Mouse (Mus musculus): ENCODE measurements at regions not wholly inside any gene's neighbourhood (a gene's known extent, or its start where the extent isn't known, plus 50 kb on each side); places are given as distances from the start of the nearest gene placed in this dataset.
A peak's percentile ranks its signal among the peaks of the same experiment; 100 is the strongest.
"Not testable (repeated sequence)": the region's sequence is repeated elsewhere in the genome, so short reads cannot be mapped to it uniquely, and the experiment has no call there.

DNA sequence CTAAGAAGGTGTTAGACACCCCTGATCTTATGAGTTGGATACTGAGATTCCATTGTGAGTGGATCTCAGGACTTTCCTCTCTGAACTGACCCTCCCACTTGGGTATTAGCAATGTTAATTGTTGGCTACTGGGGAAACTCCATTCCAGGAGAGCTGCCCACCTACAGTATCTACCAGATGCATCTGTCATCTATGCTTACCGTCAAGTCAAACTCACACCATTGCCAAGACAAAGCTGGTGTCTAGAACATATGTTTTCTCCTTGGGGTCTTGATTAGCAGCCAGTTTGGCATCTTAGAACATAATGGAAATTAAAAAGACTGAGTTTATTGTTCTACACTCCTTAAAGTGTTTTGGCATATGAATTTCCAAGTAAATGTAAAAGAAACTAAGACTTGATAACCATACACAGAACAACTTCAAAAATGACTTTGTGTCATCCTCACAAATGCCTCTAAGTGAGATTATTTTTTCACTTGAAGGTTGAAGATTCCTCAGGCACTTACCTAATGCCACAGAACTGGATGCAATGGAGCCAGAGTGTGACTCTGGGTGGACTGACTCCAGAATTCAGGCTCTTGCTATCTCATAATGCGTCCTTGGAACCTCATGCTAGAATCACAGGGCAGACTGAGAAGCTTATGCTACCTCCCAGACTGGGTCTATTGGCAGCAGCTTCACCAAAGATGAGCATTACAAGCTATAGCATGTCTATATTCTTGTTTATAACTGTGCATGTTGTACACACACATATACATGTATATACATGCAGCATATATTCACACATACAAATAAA, 107.5 kb upstream of the Rnf152 start:
- no peak for DNase-seq (ENCODE audit: low read depth in 2 of 2, low spot score in 2 of 2)

DNA sequence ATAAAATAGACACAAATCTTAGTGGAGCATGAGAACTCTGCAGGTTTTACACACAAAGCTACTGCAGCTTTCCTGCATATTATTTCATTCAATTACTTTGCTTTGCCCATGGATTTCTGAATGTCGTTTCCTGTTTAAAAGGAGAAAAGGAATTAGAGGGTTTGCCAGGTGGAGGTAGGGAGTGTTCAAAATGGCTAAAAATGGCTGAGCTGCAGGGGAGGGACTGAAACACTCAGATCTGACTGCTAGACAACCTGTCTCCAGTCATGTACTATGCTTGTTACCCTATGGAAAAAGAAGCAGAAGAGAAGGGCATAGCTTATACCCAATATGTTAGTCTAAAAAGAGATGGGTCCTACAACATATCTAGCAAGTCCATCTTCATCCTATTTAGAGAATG, 106.2 kb upstream of the Rnf152 start:
- no peak for DNase-seq (ENCODE audit: low read depth in 2 of 2, low spot score in 2 of 2)

DNA sequence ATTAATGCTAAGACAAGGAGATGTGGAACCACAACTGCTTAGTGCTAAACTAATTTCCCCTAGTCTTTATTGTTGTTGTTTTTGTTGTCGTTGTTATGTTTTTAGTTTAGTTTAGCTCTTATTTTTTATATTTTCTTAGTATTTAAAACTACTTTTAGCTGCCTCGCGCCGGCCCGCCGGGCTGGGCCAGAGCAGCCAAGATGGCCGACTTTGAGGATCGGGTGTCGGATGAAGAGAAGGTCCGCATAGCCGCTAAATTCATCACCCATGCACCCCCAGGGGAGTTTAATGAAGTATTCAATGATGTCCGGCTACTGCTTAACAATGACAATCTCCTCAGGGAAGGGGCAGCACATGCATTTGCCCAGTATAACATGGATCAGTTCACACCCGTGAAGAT, 99.3 kb upstream of the Rnf152 start:
- DNase-seq (ENCODE audit: low read depth in 2 of 2, low spot score in 2 of 2), result not testable (repeated sequence)

DNA sequence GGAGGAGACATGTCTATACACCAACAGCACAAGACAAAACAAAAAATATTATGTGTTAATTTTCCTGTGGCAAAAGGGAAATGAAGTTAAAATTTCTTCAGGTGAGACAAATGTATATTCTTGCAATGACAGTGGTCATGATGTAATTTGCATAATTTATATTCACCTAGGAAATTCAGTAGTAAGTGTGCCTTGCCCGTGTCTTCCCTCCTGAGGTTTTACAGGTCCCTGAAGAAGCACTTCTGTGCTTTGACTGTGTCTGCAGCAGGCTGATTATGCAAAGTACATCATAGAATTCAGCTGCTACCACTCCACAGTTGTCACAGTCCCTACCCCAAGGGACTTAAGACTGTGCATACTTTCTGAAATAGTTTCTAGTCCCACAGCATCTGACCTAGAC, 98.2 kb upstream of the Rnf152 start:
- DNase-seq (ENCODE audit: low read depth in 2 of 2, low spot score in 2 of 2), result no peak

DNA sequence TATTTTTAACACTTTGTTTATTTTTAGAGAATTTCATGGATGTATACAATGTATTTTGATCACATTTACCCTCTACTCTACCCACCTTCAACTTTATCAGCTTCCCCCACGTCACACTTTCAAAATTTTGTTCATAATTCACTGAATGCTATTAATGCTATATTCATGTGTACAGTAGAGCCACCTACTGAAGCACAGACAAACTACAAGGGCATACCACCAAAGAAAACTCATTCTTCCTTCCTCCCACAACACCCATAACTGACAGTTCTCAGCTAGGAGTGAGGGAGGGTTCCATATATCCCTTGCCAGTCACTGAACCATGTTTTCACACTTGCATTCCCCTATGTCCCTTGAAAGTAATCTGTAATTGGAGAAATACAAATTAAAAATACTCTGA, 89.7 kb upstream of the Rnf152 start:
- DNase-seq (ENCODE audit: low read depth in 2 of 2, low spot score in 2 of 2), result no peak

DNA sequence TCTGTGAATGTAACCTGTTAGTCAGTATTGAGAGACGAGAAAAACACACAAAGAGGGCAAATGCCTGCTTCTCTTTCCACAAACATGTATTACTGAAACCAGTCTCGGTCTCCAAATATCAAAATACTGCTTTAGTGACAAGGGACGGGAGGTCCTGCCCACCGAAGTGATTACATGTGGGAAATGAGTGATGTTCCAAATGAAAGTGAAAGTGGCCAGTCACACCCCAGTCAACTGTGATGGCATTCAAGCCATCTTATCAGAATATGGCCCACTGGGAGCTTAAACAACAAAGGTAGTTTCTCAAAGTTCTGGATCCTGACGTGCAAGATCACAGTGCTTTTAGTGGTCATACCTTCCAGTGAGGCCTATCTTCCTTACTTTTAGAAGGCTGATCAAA, 87.0 kb upstream of the Rnf152 start:
- no peak for DNase-seq (ENCODE audit: low read depth in 2 of 2, low spot score in 2 of 2)

DNA sequence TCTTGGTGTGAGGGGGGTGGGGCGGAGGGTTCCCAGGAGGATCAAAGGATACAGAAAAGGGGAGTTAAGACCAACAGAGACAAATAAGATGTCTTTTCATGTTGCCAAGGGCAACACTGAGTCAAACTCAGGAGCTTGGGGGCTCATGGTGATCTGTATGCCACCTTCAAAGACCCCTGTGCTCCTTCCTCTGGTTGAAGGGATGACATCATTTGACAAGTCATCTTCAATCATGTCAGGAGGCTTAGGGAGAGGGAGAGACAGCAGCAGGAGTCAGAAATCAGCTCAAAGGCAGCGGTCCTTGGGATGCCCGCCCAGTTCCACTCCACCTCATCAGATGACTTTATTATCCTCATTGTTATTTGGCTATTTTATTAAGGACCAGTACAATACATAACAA, 83.8 kb upstream of the Rnf152 start:
- no peak for DNase-seq (ENCODE audit: low read depth in 2 of 2, low spot score in 2 of 2)

DNA sequence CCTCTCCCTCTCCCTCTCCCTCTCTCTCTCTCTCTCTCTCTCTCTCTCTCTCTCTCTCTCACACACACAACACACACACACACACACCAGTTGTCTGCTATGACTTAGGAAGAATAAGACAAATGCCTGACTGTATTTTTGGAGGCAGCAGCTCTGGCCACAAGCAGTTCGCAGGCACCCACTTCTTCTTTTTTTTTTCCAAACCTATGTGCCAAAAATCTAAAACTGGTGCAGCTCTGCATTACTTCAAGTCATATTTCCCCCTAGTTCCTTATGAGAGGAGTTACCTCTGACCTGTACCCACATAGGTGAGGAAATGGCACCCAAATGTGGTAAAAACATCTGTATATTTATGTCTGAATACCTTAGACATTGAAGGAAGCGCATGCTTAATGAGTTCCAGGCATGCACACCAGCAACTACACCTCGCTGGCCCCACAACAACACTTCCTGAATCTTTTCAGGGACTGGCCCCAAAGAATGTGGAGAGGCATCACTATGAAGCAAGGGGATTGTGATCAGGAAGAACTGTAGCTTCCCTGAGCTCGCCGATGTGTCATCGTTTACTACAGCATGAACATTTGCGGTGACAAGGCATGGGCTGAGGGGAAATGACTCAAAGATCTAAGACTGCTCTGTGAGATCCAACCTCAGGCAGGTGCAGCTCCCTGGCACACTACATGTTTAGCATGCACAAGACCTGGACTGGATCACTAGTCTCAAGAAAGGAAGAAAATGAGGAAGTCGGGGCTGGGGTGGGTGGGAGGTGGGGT, 78.3 kb upstream of the Rnf152 start:
- DNase-seq (ENCODE audit: low read depth in 2 of 2, low spot score in 2 of 2), result peak in 1 of 2 experiments; percentile 1

DNA sequence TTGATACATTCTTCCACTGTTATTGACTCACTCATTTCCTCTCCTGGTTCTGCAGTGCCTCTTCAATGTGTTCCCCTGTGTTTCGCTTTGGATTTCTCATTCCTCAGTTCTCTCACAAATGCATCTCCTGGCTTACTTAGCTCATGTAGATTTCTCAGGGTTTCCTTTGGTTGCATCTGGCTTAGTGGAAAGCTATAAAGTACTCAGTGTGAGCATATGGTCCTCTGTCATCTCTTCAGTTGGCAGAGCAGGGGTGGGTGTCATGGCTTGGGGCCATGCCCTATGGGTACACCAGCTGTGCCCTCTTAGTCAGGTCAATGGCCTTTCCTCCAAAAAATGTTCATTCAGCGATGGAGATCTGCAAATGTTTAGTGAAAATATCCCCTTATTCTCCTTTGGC, 77.4 kb upstream of the Rnf152 start:
- DNase-seq (ENCODE audit: low read depth in 2 of 2, low spot score in 2 of 2), result no peak

DNA sequence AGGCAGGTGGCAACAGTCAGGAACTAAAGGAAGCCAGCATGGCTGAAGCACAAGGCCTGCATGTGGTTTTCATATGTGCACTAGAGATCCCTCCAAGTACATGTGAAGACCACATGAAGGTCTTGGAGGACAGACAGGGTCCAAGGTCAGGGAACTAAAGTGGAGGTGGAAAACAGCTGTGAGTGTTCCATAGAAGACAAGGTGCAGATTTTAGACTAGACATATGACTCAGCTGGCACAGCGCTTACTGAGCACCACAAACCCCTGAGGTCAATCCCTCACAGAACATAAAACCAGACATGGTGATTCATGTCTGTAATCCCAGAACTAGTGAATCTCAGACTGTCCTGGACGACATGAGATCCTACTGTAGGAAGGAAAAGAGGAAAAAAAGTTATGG, 75.3 kb upstream of the Rnf152 start:
- DNase-seq (ENCODE audit: low read depth in 2 of 2, low spot score in 2 of 2), result no peak

DNA sequence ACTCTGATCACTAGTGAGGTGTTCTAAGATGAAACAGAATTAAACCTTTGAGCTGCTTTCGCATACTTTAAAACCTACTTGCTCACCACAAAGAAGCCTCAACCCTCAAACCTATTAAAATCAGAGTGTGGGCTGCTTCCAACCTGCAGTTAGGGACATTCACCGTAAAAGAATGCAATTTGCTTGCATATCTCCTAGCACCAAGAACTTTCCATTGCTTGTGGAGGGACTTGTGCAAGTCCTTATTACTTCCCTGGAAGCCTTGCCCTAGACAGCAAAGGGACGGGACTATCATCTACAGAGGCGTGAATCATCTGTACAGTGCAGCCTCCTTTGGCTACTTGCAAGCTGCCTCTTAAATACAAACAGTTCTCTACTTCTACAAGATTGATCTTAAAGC, 74.2 kb upstream of the Rnf152 start:
- DNase-seq (ENCODE audit: low read depth in 2 of 2, low spot score in 2 of 2), result no peak

DNA sequence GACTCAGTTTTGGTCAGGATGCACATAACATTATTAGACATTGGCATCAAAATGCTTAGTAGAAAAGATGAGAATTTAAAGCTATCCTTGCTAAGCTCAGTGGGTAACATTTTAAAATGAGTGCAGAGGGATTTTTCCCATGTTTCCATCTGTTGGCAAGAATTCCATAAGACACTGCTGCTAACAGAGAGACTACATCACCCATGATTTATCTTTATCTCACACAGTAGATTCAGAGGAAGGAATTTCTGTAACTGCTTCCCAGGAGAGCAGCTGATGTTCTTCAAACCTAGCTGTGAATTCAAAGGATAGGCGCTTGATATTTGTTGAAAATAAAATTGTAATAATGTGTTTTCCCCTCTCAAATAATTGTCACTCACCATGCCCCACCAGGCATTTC, 71.7 kb upstream of the Rnf152 start:
- no peak for DNase-seq (ENCODE audit: low read depth in 2 of 2, low spot score in 2 of 2)

DNA sequence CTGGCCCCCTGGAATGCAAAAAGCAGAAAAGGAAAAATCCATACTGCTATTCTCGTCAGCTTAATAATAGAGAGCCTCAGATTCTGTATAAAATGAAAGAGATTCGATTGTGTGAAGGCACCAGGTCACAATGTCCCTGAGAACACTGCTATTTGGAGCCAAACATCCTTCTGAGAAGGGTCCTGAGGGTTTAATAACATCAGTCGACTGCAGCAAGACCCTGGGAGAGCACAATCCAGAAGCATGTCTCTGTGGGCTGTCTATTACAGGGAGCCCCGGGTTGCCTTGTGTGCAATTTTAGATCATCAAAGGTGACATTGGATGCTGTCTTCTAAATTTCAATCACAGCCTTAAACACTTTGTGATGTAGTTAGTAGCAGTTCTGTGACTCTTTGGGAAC, 69.6 kb upstream of the Rnf152 start:
- DNase-seq (ENCODE audit: low read depth in 2 of 2, low spot score in 2 of 2), result no peak

DNA sequence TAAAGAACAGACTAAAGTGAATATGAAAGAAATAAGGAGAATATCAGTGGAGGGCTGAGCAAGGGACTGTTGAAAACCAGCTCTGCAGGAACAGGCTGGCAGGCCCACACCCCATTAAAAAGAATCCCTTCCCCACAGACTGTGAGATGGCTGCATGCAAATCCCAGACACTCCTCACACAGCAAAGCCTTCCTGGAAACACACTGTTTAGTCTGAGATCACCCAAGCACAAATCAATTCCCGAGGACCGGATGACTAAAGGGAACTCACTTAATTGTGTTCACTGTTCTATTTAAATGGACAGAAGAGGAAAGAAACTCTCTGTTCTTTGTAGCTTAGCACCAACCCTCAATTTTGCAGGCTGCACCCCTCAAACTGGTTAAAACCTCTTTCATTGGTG, 66.9 kb upstream of the Rnf152 start:
- DNase-seq (ENCODE audit: low read depth in 2 of 2, low spot score in 2 of 2), result no peak

DNA sequence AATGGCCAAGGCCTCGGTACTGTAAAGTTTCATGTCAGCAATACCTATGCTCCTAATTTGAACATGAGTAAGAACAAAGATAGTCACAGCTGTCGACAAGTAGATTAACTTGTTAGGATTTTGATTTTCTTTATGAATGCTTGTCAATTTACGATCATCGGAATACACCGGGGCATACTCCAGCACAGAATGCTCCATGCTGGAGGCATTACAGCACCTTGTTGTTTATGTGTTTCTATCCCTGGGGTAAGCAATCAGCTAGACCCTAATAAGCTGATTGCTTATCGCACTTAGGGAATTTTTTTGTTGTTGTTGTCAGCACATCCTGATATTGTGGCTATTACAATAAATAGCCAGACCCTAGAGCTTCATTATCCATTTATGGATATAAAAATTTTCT, 66.4 kb upstream of the Rnf152 start:
- DNase-seq (ENCODE audit: low read depth in 2 of 2, low spot score in 2 of 2), result no peak

DNA sequence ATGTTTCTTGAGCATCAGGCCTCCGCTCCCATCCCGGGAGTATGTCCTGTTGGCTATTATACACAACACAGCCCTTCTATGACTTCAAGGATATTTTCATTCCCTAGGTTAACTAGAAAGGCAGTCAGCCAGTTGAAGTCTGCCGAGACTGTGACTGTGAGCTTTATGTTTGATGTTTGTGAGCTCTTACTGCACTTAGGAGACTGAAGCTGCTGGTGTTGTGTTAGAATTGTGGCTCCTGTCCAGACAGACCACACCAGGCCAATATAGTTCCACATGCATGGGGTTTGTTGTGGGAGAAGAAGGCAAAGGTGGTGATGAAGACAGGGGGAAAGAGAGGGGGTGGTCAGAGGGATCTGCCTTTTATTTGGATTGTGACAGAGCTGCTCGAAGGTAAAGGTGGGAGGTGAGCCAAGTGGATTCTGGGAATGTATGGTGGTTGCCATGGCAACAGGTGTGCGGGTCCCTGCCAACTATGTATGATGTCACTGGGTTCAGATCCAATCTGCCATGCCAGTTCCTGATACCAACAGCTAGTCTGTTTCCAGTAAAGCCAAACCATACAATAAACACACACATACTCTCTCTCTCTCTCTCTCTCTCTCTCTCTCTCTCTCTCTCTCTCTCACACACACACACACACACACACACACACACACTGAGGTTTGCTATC, 64.0 kb upstream of the Rnf152 start:
- no peak for DNase-seq (ENCODE audit: low read depth in 2 of 2, low spot score in 2 of 2)
